In genomic region chr10:22816237-22816762, GRCm38 (mm10) we compare ENCODE assay signal across 11 mouse cellular contexts. TPM values are rescaled to one million over a fixed set of nuclear protein-coding genes. Genes with fewer than 3 reads are reported as not detected.
DNase-seq lines count a peak whose midpoint lies in the region; ATAC-seq and TF ChIP-seq lines count a peak whose summit lies in the region.
"Had no signal": no experiment of that assay in that cellular context is flagged by ENCODE, and none has a peak within 500 bp of the region (broad histone marks: within the 10 kb centered on the region; RNA-seq: fewer than 3 reads in every experiment).

No protein-coding gene starts in this region.

- peak overlapping the region; percentile 47; the same call in 1 of the 2 replicates for H3K9ac ChIP-seq in heart, adult 2 months (ENCODE audit: low read depth, low read length)
- peak overlapping the region; percentile 38 for H3K9ac ChIP-seq in intestine, embryonic 15.5 days
- H3K9ac ChIP-seq in lung, postnatal 0 days (replicated peaks; ENCODE audit: low read depth) = peak overlapping the region; percentile 68

- H3K9me3 ChIP-seq in intestine, embryonic 15.5 days = no peaks in the 10 kb centered on the region
- no peaks in the 10 kb centered on the region for H3K9me3 ChIP-seq in lung, postnatal 0 days (ENCODE audit: low read length)

- TF ChIP-seq EP300 in heart, adult 2 months (IDR thresholded peaks at IDR 0.05; ENCODE audit: insufficient read depth, low read depth, low read length) = no peak
- peak; percentile 18; the same call in 1 of the 2 replicates for TF ChIP-seq EP300 in lung, postnatal 0 days (IDR thresholded peaks at IDR 0.05)

- intact Hi-C loops in heart, adult 2 months (cut with DNase I) = no loop called here
- intact Hi-C loops in heart, postnatal 25 days (cut with DNase I) = no loop called here

- peak; percentile 24; the same call in 1 of the 2 replicates for ATAC-seq in intestine, embryonic 15.5 days
- 0 out of 2 replicates have a peak, but pooled peaks have one; percentile 13 for ATAC-seq in lung, postnatal 0 days
- no peak for ATAC-seq in granulocyte monocyte progenitor cell, adult 5-6 weeks (replicated peaks; ENCODE audit: poor library complexity, severe bottlenecking)

- H3K4me2 ChIP-seq in intestine, embryonic 15.5 days (replicated peaks) = peak overlapping the region; percentile 58
- peak overlapping the region; percentile 51 for H3K4me2 ChIP-seq in lung, postnatal 0 days (replicated peaks; ENCODE audit: low read depth, low read length)

- no peaks in the 10 kb centered on the region for H3K4me1 ChIP-seq in heart, adult 2 months (ENCODE audit: control insufficient read depth, insufficient read depth, low read length)
- H3K4me1 ChIP-seq in intestine, embryonic 15.5 days (replicated peaks) = peaks cover 5% of the 10 kb centered on the region; the same call in 1 of the 2 replicates
- no peaks in the 10 kb centered on the region for H3K4me1 ChIP-seq in lung, postnatal 0 days (ENCODE audit: insufficient read depth, low read depth, low read length)

- H3K27me3 ChIP-seq in heart, adult 2 months (ENCODE audit: control insufficient read depth, insufficient read depth, low read length) = peaks cover 15% of the 10 kb centered on the region
- peaks cover 21% of the 10 kb centered on the region for H3K27me3 ChIP-seq in intestine, embryonic 15.5 days (replicated peaks)
- H3K27me3 ChIP-seq in lung, postnatal 0 days (replicated peaks; ENCODE audit: insufficient read depth, low read length) = peaks cover 15% of the 10 kb centered on the region

- DNase-seq in heart, adult 2 months = peak in 1 of 2 experiments; percentile 42
- no peak for DNase-seq in heart, postnatal 25 days (ENCODE audit: low spot score)
- DNase-seq in embryo, embryonic 10 days (ENCODE audit: low spot score) = peak; percentile 49
- peak; percentile 50 for DNase-seq in lung, postnatal 0 days (ENCODE audit: low spot score)
- no peak for DNase-seq in T-cell, adult 2 months (ENCODE audit: low spot score)
- no peak for DNase-seq in urinary bladder, adult 18-20 months (ENCODE audit: low spot score in 2 of 2)
- DNase-seq: B cell, adult 2 months had no signal

- TF ChIP-seq CTCF in heart, adult 2 months (IDR thresholded peaks at IDR 0.05) = no peak
- TF ChIP-seq CTCF in lung, postnatal 0 days (IDR thresholded peaks at IDR 0.05) = no peak

- no peak for TF ChIP-seq POLR2A in heart, adult 2 months (IDR thresholded peaks at IDR 0.05; ENCODE audit: insufficient read depth, low read depth, low read length)

- no peaks in the 10 kb centered on the region for H3K36me3 ChIP-seq in heart, adult 2 months (ENCODE audit: control insufficient read depth, insufficient read depth, low read length)
- H3K36me3 ChIP-seq in intestine, embryonic 15.5 days = no peaks in the 10 kb centered on the region
- H3K36me3 ChIP-seq in lung, postnatal 0 days (ENCODE audit: insufficient read depth, low read length) = no peaks in the 10 kb centered on the region

- peak overlapping the region; percentile 16; the same call in 1 of the 2 replicates for H3K4me3 ChIP-seq in heart, adult 2 months
- peak overlapping the region; percentile 32 for H3K4me3 ChIP-seq in intestine, embryonic 15.5 days (replicated peaks)
- peak overlapping the region; percentile 40 for H3K4me3 ChIP-seq in lung, postnatal 0 days (ENCODE audit: low read depth, low read length)

- 4% methylated on average over 28 of the region's 28 CpGs for WGBS in heart, adult 2 months
- WGBS in intestine, embryonic 15.5 days = under 1% methylated on average over 28 of the region's 28 CpGs
- under 1% methylated on average over 28 of the region's 28 CpGs for WGBS in lung, postnatal 0 days

- peak overlapping the region; percentile 62 for H3K27ac ChIP-seq in heart, adult 2 months
- H3K27ac ChIP-seq in intestine, embryonic 15.5 days = peak overlapping the region; percentile 80
- H3K27ac ChIP-seq in lung, postnatal 0 days (ENCODE audit: low read length) = peak overlapping the region; percentile 78

- no peaks in the 10 kb centered on the region for H3K79me2 ChIP-seq in heart, adult 2 months (replicated peaks; ENCODE audit: control insufficient read depth, insufficient read depth, low read length)

RNA-seq across cellular contexts. Expression of gene Tcf21, which starts 3.7 kb away (rescaled TPM):
- total RNA-seq in heart, adult 2 months (2021) = 1 to 10 TPM; 8.4 to 9.6 TPM
- 29.6 and 32.3 TPM in 2 replicates for polyA plus RNA-seq in heart, adult 2 months (2012; rRNA removed)
- total RNA-seq in heart, postnatal 25 days (2021) = 10 to 100 TPM; 10.9 to 14.4 TPM
- 151 and 186 TPM in 2 replicates for polyA plus RNA-seq in intestine, embryonic 15.5 days (2015; fragmentation: Nextera tagmentation; extraction: Ambion mirVana)
- 697 and 750 TPM in 2 replicates for polyA plus RNA-seq in lung, postnatal 0 days (2015; fragmentation: Nextera tagmentation; extraction: Ambion mirVana)
- not detected in 2 replicates for total RNA-seq in granulocyte monocyte progenitor cell, adult 5-6 weeks (2014; fragmentation: Nextera tagmentation)
- not detected in 2 replicates for total RNA-seq in granulocyte monocyte progenitor cell, adult 5-6 weeks (2017)
- total RNA-seq: megakaryocyte progenitor cell, adult 5-6 weeks had no signal
- polyA plus RNA-seq: frontal cortex, adult 2 months had no signal

Comparison
In these comparisons a context has a peak if more than half of its experiments do, and no peak if none do; other contexts are left out.
1. DNase-seq: peak in embryo, embryonic 10 days (single experiment) and lung, postnatal 0 days (single experiment); none in heart, postnatal 25 days (single experiment), T-cell, adult 2 months (single experiment) and urinary bladder, adult 18-20 months (0 of 2).
2. RNA of gene Tcf21, which starts 3.7 kb away (total RNA-seq): 10.9 to 14.4 TPM in heart, postnatal 25 days and 8.4 to 9.6 TPM in heart, adult 2 months; not detected in granulocyte monocyte progenitor cell, adult 5-6 weeks; every median in the first group is over 4 times any median in the second.
3. Peak in every context shown above with its lines, with median percentiles within 50 percentile points of each other: H3K27ac ChIP-seq, H3K4me3 ChIP-seq and H3K9ac ChIP-seq.